Mouse (Mus musculus) ES-Bruce4 (cell line): ENCODE measurements around the gene Sox6. TPM values are rescaled to one million over a fixed set of nuclear protein-coding genes. Genes with fewer than 3 reads are reported as not detected.

Experiments
- H3K27ac ChIP-seq: 2 replicates; pipeline ENCODE4 v1.5.1; 2012; ENCODE audit warnings: low read length, inconsistent platforms; ENCODE audit not compliant: insufficient read depth
- H3K27me3 ChIP-seq: 2 replicates; pipeline ENCODE4 v1.6.1; 2012; ENCODE audit warnings: mild to moderate bottlenecking, low read length, inconsistent platforms; ENCODE audit not compliant: control insufficient read depth, poor library complexity, insufficient read depth, severe bottlenecking
- H3K36me3 ChIP-seq: 2 replicates; pipeline ENCODE4 v1.6.1; 2012; ENCODE audit warnings: inconsistent platforms, mild to moderate bottlenecking, low read length, moderate library complexity; ENCODE audit not compliant: control insufficient read depth, poor library complexity, insufficient read depth, severe bottlenecking
- H3K4me1 ChIP-seq: one replicate; pipeline ENCODE4 v1.8.1; 2011; ENCODE audit warnings: low read length; ENCODE audit not compliant: control insufficient read depth, insufficient read depth
- H3K4me3 ChIP-seq: 2 replicates; pipeline ENCODE4 v1.5.1; 2011; ENCODE audit warnings: low read depth, mild to moderate bottlenecking, low read length
- H3K9ac ChIP-seq: 2 replicates; pipeline ENCODE4 v1.6.1; 2012; ENCODE audit warnings: low read depth, mild to moderate bottlenecking, inconsistent platforms; ENCODE audit not compliant: poor library complexity, severe bottlenecking
- H3K9me3 ChIP-seq: replicated peaks from 2 replicates; pipeline ENCODE4 v1.6.1; 2012; ENCODE audit warnings: mild to moderate bottlenecking, low read length, inconsistent platforms; ENCODE audit not compliant: control insufficient read depth, poor library complexity, insufficient read depth, severe bottlenecking
- CTCF ChIP-seq: IDR thresholded peaks from one replicate; pipeline ENCODE4 v1.8.1; 2011; ENCODE audit warnings: low read depth, low read length
- EP300 ChIP-seq: IDR thresholded peaks from 2 replicates; pipeline ENCODE4 v1.6.1; 2011; ENCODE audit warnings: low read depth, low read length; ENCODE audit not compliant: insufficient read depth
- POLR2A ChIP-seq: IDR thresholded peaks from one replicate; pipeline ENCODE4 v1.8.1; 2011; ENCODE audit warnings: low read length; ENCODE audit not compliant: insufficient read depth
- polyA plus RNA-seq: library from polyadenylated mRNA; stranded (reverse); fragments of >200 nt; gene quantifications from 2 replicates; pipeline ENCODE4 v1.2.4, GENCODE M21; 2011; ENCODE audit warnings: low read depth; ENCODE audit not compliant: missing spikeins, insufficient read depth, insufficient read length

Sox6 gene
- polyA plus RNA-seq, 1 experiment = 0.88 TPM

DNA sequence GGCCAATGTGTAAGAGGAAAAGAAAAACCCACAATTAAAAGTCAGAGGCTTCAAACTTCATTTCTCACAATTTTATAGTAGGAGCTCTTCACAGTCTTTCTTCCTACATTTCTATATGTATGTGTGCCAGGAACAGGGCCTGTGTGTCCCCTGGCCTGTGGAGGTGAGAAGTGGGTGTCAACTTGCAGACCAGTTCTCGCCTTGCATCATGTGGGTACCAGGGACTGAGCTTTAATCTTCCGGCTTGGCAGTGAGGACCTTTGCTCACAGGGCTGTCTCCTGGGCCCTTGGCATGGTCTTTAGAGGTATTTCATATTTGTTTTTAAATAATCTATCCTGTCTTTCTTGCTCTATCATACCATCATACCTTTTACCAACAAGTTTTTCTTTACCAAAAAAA, 311.8 kb downstream of the Sox6 start:
- H3K27ac ChIP-seq = no peak overlapping the region
- H3K27me3 ChIP-seq = no peaks in the 10 kb centered on the region
- TF ChIP-seq POLR2A = no peak
- no peak for TF ChIP-seq EP300
- TF ChIP-seq CTCF = no peak
- no peaks in the 10 kb centered on the region for H3K36me3 ChIP-seq
- H3K9me3 ChIP-seq = no peaks in the 10 kb centered on the region
- no peak overlapping the region for H3K4me3 ChIP-seq
- H3K9ac ChIP-seq = no peak overlapping the region
- no peaks in the 10 kb centered on the region for H3K4me1 ChIP-seq

DNA sequence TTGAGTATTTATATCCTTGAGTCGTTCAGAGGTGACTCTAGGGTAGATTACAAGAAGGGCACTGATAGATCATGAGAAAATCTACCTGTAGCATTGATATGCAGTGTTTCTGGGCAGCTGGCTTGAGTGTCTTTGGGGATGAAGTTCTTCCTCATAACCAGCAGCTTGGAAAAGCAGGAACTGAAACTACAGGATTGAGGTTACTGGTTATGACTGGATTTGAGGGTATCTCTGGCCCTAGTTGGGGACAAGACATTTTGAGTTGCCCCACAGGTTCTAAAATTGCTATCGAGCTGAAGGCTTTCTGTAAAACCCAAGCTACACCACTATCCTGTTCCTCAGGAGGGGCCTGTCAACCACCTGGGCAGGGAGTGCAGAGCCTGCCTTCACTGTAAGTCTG, 314.2 kb downstream of the Sox6 start:
- Histone ChIP-seq H3K4me3 (no peak overlapping the region), H3K27me3 (no peaks in the 10 kb centered on the region), H3K9me3 (no peaks in the 10 kb centered on the region), H3K36me3 (no peaks in the 10 kb centered on the region), H3K27ac (no peak overlapping the region), H3K9ac (no peak overlapping the region), H3K4me1 (no peaks in the 10 kb centered on the region)
- TF ChIP-seq POLR2A = no peak
- no peak for TF ChIP-seq CTCF
- TF ChIP-seq EP300 = no peak

DNA sequence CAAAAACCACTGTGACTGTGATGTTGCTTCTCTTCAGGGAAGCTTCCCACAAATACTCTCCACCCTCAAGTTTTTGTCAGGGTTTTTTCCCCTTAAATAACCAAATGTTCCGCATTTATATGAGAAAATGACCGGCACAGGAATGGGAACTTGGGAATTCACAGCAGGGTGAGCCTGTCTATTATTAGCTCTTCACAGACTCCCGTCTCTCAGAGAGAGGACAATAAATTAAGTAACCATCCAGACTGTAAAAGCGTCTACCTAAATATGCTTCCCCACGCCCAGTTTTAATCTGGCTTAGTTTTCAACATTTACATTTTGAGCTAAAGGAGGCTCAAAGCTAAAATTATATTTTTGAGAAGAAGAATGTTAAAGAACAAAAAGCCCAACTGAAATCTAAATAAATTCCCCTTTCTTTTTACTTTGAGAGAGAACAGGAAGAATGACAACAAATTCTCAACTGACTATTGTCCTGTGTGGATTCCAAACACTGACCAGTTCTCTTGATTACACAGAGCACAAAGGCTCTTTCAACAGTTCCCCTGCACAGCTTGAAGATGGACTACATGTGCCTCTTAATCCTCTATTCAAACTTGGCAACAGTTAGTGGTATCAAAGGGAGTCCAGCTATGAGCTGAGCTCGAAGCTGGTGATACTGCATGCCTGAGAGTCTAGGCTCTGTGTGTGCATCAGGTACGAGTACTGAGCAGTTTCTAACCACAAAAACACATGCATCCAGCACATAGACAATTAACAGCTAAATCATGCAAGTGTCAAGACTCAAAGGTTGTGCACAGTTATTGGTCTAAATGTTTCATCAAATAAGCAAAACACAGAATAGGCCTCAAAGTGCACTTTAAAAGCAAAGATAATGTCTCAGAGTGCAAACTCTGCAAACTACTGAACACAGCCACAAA, 316.7 kb downstream of the Sox6 start:
- TF ChIP-seq EP300 (no peak), POLR2A (no peak)
- Histone ChIP-seq H3K27me3 (no peaks in the 10 kb centered on the region), H3K4me1 (no peaks in the 10 kb centered on the region), H3K4me3 (no peak overlapping the region), H3K36me3 (no peaks in the 10 kb centered on the region), H3K9me3 (no peaks in the 10 kb centered on the region), H3K27ac (no peak overlapping the region), H3K9ac (no peak overlapping the region)

DNA sequence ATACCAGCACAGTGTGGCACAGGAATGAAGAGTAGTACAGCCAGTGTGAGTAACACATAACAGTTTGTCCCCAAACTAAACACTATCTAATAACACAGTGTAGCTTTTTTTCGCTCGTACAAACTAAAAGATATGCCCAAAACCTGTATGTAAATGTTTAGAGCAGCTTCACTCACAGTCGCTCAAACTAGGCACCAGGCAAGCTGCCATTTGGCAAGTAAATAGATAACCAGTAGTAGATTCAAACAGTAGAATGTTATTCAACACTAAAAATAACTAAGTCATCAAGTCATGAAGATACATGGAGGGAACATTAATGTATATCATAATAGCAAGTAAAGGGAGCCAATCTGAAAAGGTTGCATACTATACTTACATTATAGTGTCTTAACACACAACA, 318.8 kb downstream of the Sox6 start:
- Histone ChIP-seq H3K27me3 (no peaks in the 10 kb centered on the region), H3K9ac (no peak overlapping the region), H3K27ac (no peak overlapping the region), H3K9me3 (no peaks in the 10 kb centered on the region), H3K4me3 (no peak overlapping the region), H3K4me1 (no peaks in the 10 kb centered on the region), H3K36me3 (no peaks in the 10 kb centered on the region)
- TF ChIP-seq EP300 = no peak
- no peak for TF ChIP-seq CTCF
- no peak for TF ChIP-seq POLR2A

DNA sequence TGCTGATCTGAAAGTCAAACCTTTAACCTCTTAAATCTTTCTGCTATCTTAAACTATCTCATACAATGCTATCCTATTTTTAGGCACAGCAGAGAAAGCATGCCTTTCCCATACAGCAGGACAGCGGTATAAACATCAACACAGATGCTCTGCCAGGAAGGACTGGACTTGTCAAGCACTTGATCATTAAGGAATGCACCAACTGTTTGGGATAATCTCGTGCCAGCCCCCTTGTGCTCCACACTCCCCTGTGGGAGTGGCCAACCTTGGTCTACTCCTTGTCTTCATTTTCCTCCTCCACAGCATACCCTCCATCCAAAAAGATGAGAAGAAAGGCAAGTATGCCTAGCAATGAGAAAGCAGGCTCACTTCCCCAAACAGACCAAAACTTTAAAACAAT, 332.5 kb downstream of the Sox6 start:
- Histone ChIP-seq H3K9me3 (no peaks in the 10 kb centered on the region), H3K4me1 (no peaks in the 10 kb centered on the region), H3K4me3 (no peak overlapping the region), H3K9ac (no peak overlapping the region), H3K27ac (no peak overlapping the region), H3K27me3 (no peaks in the 10 kb centered on the region), H3K36me3 (no peaks in the 10 kb centered on the region)
- no peak for TF ChIP-seq POLR2A
- TF ChIP-seq CTCF = no peak
- TF ChIP-seq EP300 = no peak

DNA sequence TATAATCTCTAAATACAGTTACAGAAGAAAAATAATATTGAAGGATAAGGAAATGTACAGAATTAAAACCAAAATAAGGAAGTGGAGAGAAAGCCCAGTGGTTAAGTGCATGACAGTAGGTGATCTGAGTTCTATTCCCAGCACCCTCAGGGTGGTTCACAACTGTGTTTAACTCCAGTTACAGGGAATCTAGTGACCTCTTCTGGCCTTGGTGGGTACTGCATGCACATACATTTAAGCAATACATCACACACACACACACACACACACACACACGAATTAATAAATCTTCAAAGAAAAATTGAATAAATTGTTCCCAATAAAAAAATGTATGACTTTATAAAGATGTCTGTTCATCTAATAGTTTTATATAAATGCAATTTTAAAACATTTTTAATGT, 340.5 kb downstream of the Sox6 start:
- no peak overlapping the region for H3K9ac ChIP-seq
- H3K9me3 ChIP-seq = 0 out of 2 replicates have a peak, but pooled peaks cover 2% of the 10 kb centered on the region
- no peaks in the 10 kb centered on the region for H3K36me3 ChIP-seq
- TF ChIP-seq POLR2A = no peak
- TF ChIP-seq EP300 = no peak
- TF ChIP-seq CTCF = no peak
- H3K4me1 ChIP-seq = no peaks in the 10 kb centered on the region
- no peaks in the 10 kb centered on the region for H3K27me3 ChIP-seq
- no peak overlapping the region for H3K27ac ChIP-seq
- no peak overlapping the region for H3K4me3 ChIP-seq

DNA sequence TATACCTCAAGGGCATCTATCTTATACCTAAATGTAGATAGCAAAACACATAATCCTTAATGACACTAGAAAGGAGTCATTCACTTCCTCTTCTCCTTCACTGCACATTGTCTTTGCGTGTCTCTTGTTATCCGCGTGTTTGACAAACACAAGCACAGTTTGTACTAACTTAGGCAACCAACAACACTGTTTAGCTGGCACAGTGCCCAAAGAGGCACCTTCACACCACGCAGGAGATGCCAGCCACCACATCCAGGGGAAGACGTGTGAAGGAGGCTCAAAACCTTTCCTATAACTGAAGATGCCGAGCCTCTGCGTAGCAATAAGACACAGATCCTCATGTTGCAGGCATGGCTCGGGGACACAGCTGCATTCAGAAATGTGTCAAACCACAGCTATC, 345.4 kb downstream of the Sox6 start:
- 0 out of 2 replicates have a peak, but pooled peaks cover 2% of the 10 kb centered on the region for H3K9me3 ChIP-seq
- H3K27ac ChIP-seq = no peak overlapping the region
- no peak overlapping the region for H3K9ac ChIP-seq
- H3K4me1 ChIP-seq = no peaks in the 10 kb centered on the region
- no peaks in the 10 kb centered on the region for H3K27me3 ChIP-seq
- no peaks in the 10 kb centered on the region for H3K36me3 ChIP-seq
- no peak overlapping the region for H3K4me3 ChIP-seq
- no peak for TF ChIP-seq CTCF
